Mouse (Mus musculus) heart, embryonic 14.5 days (tissue): Measurements from ENCODE around the gene Clasp2. TPM values are rescaled to one million over a fixed set of nuclear protein-coding genes. Genes with fewer than 3 reads are reported as not detected.

Experiments used
- ATAC-seq: fragments of 200-750 bp; cut with Nextera tagmentation; 2 replicates; pipeline ENCODE4 v1.8.0; 2017; ENCODE audit warnings: low read depth, moderate TSS enrichment; ENCODE audit not compliant: insufficient number of reproducible peaks, insufficient read depth, low FRiP score
- H3K27ac ChIP-seq, 2 experiments: fragments of 200-500 bp in 1 of 2; fragments of 300-500 bp in 1 of 2; sonication (generic) in 1 of 2; replicated peaks in 1 of 2; 2 replicates each; pipeline ENCODE4 v1.5.1; 2012 to 2014; ENCODE audit warnings: low read depth in 2 of 2, low read length in 2 of 2, control low read depth in 1 of 2, mild to moderate bottlenecking in 1 of 2, mixed read lengths in 1 of 2; ENCODE audit not compliant: control insufficient read depth in 1 of 2, insufficient read depth in 1 of 2
- H3K27me3 ChIP-seq: fragments of 300-500 bp; sonication (generic); 2 replicates; pipeline ENCODE4 v1.6.1; 2014; ENCODE audit warnings: mild to moderate bottlenecking, low read length, control low read depth; ENCODE audit not compliant: control insufficient read depth, insufficient read depth
- H3K36me3 ChIP-seq: fragments of 300-500 bp; sonication (generic); 2 replicates; pipeline ENCODE4 v1.6.1; 2014; ENCODE audit warnings: mild to moderate bottlenecking, control low read depth, low read length, mixed read lengths; ENCODE audit not compliant: control insufficient read depth, insufficient read depth
- H3K4me1 ChIP-seq, 2 experiments: fragments of 200-500 bp in 1 of 2; fragments of 300-500 bp in 1 of 2; sonication (generic) in 1 of 2; 2 replicates each; pipeline ENCODE4 v1.6.1; 2012 to 2014; ENCODE audit warnings: low read length in 2 of 2, control low read depth in 1 of 2, mixed read lengths in 1 of 2; ENCODE audit not compliant: control insufficient read depth in 2 of 2, insufficient read depth in 2 of 2
- H3K4me2 ChIP-seq: fragments of 300-500 bp; sonication (generic); 2 replicates; pipeline ENCODE4 v1.6.1; 2014; ENCODE audit warnings: mild to moderate bottlenecking, low read length
- H3K4me3 ChIP-seq, 2 experiments: fragments of 200-500 bp in 1 of 2; fragments of 300-500 bp in 1 of 2; sonication (generic) in 1 of 2; 2 replicates each; pipeline ENCODE4 v1.5.1; 2012 to 2014; ENCODE audit warnings: low read length in 2 of 2, mild to moderate bottlenecking in 2 of 2, control low read depth in 1 of 2, low read depth in 1 of 2, moderate library complexity in 1 of 2; ENCODE audit not compliant: control insufficient read depth in 1 of 2, insufficient read depth in 1 of 2
- H3K9ac ChIP-seq: fragments of 300-500 bp; sonication (generic); 2 replicates; pipeline ENCODE4 v1.6.1; 2014; ENCODE audit warnings: mild to moderate bottlenecking, low read length
- H3K9me3 ChIP-seq: fragments of 300-500 bp; sonication (generic); 2 replicates; pipeline ENCODE4 v1.6.1; 2016; ENCODE audit warnings: low read length, control low read depth; ENCODE audit not compliant: control insufficient read depth
- whole genome bisulfite sequencing: fragments of 180-500 bp; shearing (Covaris S2); extraction: QIAGEN DNeasy Blood & Tissue Kit; methylation state at CpG from one replicate; pipeline ENCODE4 v1.1.7; 2014; 5-methylcytosine and 5-hydroxymethylcytosine counted together
- polyA plus RNA-seq: library from polyadenylated mRNA; unstranded; fragments of >200 nt; fragmentation: Nextera tagmentation; extraction: Ambion mirVana; gene quantifications from 2 replicates; pipeline ENCODE4 v1.2.1, GENCODE M21; 2014

The Clasp2 gene
- polyA plus RNA-seq, 1 experiment from 2014 or later = 25.3 TPM

- no peak overlapping the region for H3K9ac ChIP-seq
- no peak overlapping the region for H3K27ac ChIP-seq
- 87% methylated on average over 3 of the region's 3 CpGs for WGBS
- ATAC-seq = no peak
- H3K4me2 ChIP-seq = no peak overlapping the region
- H3K4me3 ChIP-seq = no peak overlapping the region
- H3K36me3 ChIP-seq = peaks cover 47% of the 10 kb centered on the region
- no peaks in the 10 kb centered on the region for H3K4me1 ChIP-seq
- H3K9me3 ChIP-seq = no peaks in the 10 kb centered on the region
- no peaks in the 10 kb centered on the region for H3K27me3 ChIP-seq
These were observed 114.2 kb downstream of the Clasp2 start for GRCm38 (mm10) chr9:113855441-113855840.

GRCm38 (mm10) chr9:113857281-113857928 lies 116.1 kb downstream of the Clasp2 start:
- ATAC-seq = no peak
- peaks cover 33% of the 10 kb centered on the region for H3K36me3 ChIP-seq
- no peak overlapping the region for H3K9ac ChIP-seq
- H3K4me1 ChIP-seq = no peaks in the 10 kb centered on the region
- no peak overlapping the region for H3K4me2 ChIP-seq
- H3K9me3 ChIP-seq = no peaks in the 10 kb centered on the region
- H3K27ac ChIP-seq = no peak overlapping the region
- H3K27me3 ChIP-seq = no peaks in the 10 kb centered on the region
- no peak overlapping the region for H3K4me3 ChIP-seq
- 88% methylated on average over 8 of the region's 8 CpGs for WGBS

GRCm38 (mm10) chr9:113857929-113858440 lies 116.7 kb downstream of the Clasp2 start:
- 63% methylated on average over 5 of the region's 5 CpGs for WGBS
- no peak overlapping the region for H3K9ac ChIP-seq

DNA sequence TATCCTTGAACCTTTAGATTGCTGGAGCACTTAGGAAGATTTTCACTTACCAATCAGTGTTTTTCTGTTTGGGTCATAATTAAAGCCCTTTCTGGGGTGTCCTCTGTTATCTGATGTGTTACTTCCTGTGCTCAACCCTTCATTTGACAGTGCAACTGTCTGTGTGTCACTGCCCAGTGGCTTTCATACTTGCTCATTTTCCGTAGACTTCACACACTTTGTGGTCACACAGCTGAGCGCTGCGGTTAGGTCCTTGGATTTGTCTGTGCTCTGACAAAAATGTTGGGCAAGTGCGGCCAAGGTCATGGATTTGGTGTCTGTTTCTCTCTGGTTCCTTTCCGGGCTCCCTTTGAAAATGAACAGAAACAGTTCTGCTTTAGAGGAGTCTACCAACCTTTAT lies 118.1 kb downstream of the Clasp2 start:
- ATAC-seq = no peak
- Histone ChIP-seq H3K27ac (no peak overlapping the region), H3K27me3 (no peaks in the 10 kb centered on the region), H3K4me2 (no peak overlapping the region), H3K9ac (no peak overlapping the region), H3K4me1 (no peaks in the 10 kb centered on the region), H3K4me3 (no peak overlapping the region), H3K36me3 (peaks cover 30% of the 10 kb centered on the region), H3K9me3 (no peaks in the 10 kb centered on the region)
- 74% methylated on average over 5 of the region's 5 CpGs for WGBS

More at GRCm38 (mm10) chr9:113857929-113858440, 116.7 kb downstream of the Clasp2 start:
- ATAC-seq = no peak
- Histone ChIP-seq H3K9me3 (no peaks in the 10 kb centered on the region), H3K4me2 (no peak overlapping the region), H3K27ac (no peak overlapping the region), H3K36me3 (peaks cover 33% of the 10 kb centered on the region), H3K27me3 (no peaks in the 10 kb centered on the region), H3K4me1 (no peaks in the 10 kb centered on the region), H3K4me3 (no peak overlapping the region)

- Histone ChIP-seq H3K27ac (no peak overlapping the region), H3K9ac (no peak overlapping the region), H3K9me3 (no peaks in the 10 kb centered on the region), H3K4me3 (no peak overlapping the region), H3K36me3 (peaks cover 41% of the 10 kb centered on the region), H3K4me1 (peaks cover 0 to 7% of the 10 kb centered on the region in 2 experiments; a peak in 1 of 4 replicates), H3K27me3 (no peaks in the 10 kb centered on the region), H3K4me2 (no peak overlapping the region)
- 88% methylated on average over 5 of the region's 5 CpGs for WGBS
- ATAC-seq = no peak
These were observed 122.2 kb downstream of the Clasp2 start for GRCm38 (mm10) chr9:113863370-113863999.

DNA sequence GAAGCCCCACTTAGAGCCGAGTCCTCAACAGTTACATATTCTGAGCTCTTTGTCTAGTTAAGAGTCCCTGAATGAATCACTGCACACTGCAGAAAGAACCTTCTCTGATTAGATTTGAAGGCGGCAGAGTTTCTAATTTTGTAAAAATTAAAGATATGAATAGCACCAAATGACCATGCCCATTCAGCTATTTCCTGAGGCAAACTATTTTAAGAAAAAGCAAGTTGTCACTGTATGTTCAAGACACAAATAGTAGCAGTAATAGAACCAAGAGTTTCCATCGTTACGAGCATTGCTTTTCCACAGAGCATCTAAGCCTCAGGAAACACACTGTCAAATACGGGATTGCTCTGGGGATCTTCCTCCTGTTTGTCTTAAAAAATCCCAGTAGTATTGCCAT lies 126.7 kb downstream of the Clasp2 start:
- no peak overlapping the region for H3K27ac ChIP-seq
- no peak overlapping the region for H3K4me3 ChIP-seq
- H3K36me3 ChIP-seq = peaks cover 70% of the 10 kb centered on the region
- WGBS = 61% methylated on average over 5 of the region's 5 CpGs
- no peaks in the 10 kb centered on the region for H3K9me3 ChIP-seq
- H3K4me2 ChIP-seq = no peak overlapping the region
- no peak for ATAC-seq
- H3K4me1 ChIP-seq = peaks cover 0 to 7% of the 10 kb centered on the region in 2 experiments; a peak in 1 of 4 replicates
- no peak overlapping the region for H3K9ac ChIP-seq
- H3K27me3 ChIP-seq = no peaks in the 10 kb centered on the region

- Histone ChIP-seq H3K27ac (no peak overlapping the region), H3K27me3 (no peaks in the 10 kb centered on the region), H3K9me3 (no peaks in the 10 kb centered on the region), H3K9ac (no peak overlapping the region), H3K4me1 (peaks cover 0 to 4% of the 10 kb centered on the region in 2 experiments; a peak in 1 of 4 replicates), H3K36me3 (peaks cover 67% of the 10 kb centered on the region), H3K4me3 (no peak overlapping the region), H3K4me2 (no peak overlapping the region)
- ATAC-seq = no peak
- WGBS = 92% methylated on average over 3 of the region's 3 CpGs
These were observed 153.6 kb downstream of the Clasp2 start for GRCm38 (mm10) chr9:113894903-113895302.
